Mouse (Mus musculus): Measurements from ENCODE around the gene Por. TPM values are rescaled to one million over a fixed set of nuclear protein-coding genes. Genes with fewer than 3 reads are reported as not detected.

Por gene
- total RNA-seq, 2 experiments from 2014 or later, result 168 to 190 TPM

DNA sequence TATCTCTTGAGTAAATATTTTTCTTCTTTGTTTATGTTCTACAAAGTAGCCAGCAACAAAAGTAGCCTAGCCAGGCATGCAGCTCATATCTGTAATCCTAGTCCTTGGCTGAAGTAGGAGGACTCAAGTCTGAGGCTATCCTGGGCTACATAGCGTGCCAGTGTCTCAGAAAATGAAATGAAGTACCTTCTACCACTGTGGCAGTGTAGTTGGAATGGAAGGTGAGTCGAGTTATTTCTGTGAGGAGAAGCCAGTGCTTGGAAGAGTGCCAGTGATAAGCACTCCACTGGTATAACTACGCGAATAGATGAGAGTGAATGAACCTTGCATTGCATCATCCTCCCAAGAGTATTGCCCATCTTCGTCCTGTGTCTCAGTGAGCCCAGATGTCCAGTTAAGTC lies 27.9 kb downstream of the Por start:
- DNase-seq (ENCODE audit: low spot score in 2 of 2), result no peak

DNA sequence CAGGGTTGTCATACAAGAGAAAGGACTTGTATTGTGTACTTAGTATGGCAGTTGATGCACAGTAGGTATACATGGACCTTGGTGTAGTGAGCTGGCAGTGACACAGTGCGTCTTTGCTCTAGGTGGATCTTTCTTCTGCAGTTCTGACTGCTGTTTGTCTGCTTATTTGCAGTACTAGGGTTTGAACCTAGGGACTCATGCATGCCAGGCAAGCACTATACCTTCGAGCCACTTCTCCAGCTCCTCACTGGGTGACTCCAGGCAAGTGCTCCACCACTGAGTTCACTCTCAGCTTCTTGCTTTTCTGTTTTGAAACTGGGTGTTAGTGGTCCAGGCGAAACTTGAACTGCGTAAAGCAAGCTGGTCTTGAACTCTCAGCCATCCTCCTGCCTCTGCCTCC lies 31.8 kb downstream of the Por start:
- DNase-seq (ENCODE audit: low spot score in 2 of 2), result no peak

DNA sequence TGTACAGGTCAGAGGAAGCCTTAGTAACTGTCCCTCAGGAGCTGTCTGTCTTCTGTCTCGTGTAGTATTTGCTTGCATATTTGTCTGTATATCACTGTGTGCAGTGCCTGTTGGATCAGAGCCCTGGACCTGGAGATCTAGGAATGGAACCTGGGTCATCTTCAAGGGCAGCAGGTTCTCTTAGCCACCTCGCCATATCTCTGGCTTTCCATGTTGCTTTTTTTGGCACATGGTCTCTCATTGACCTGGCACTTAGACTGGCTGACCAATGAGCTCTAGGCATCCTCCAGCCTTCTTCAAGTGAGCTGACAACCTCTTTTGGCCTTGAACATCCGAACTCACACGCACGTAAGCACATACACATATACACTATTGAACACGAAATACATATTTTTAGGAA lies 32.4 kb downstream of the Por start:
- DNase-seq (ENCODE audit: low spot score in 2 of 2), result no peak

DNA sequence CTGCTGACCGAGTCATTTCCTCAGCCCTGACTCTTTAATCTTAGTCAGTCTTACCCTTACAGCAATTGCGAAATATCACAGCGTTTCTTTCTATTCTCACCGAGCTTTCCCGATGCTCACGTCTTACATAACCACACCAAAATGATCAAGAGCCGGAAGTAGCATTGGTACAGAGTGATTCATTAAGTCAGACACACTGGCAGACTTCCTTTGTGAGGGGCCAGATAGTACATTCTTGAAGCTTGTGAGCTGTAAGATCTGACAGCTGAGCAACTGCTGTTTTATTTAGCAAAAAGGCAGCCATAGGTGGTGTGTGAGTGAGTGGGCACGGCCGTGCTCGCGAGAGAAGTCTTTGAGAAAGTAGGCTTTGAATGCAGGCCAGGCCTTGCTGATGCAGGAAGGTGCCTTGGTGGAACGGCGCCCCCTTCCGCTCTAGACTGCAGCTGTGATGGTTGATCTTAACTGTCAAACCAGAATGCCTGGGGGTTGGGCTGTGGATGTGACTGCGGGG lies 32.9 kb downstream of the Por start:
- no peak for DNase-seq (ENCODE audit: low spot score in 2 of 2)

DNA sequence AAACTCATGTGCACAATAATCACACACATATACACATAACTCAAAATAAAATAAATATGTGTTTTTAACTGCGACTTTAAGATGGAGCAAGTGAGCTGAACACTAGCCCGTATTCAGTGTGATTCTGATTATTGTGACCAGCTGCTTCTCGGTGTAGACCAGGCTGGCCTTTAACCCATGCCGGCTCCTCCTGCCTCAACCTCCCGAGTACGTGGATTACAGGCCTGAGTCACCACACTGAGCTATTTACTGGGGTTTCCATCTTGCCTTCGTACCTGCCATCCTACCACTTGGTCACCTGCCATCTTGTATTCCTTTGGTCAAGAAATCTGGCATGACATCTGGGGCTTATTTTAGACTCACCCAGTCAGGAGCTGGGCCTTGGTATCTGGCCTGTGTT lies 33.6 kb downstream of the Por start:
- no peak for DNase-seq (ENCODE audit: low spot score in 2 of 2)

DNA sequence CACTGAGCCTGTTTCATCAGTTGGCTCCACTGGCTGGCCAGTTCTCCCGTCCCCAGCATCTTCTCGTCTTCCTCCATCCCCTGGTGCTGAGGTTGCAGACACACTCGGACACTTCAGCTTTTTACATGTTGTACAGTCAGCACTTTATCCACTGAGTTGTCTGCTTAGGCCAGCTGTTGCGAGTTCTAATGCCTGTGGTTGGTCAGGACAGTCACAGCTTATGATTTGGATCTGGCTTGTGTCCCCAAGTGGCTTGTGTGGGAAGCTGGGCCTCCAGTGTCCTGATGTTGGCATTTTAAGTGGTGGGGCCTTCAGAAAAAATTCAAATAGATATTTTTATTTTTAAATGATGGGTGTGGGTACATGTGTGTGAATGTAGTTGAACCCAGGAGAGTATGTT lies 35.5 kb downstream of the Por start:
- no peak for DNase-seq (ENCODE audit: low spot score in 2 of 2)

DNA sequence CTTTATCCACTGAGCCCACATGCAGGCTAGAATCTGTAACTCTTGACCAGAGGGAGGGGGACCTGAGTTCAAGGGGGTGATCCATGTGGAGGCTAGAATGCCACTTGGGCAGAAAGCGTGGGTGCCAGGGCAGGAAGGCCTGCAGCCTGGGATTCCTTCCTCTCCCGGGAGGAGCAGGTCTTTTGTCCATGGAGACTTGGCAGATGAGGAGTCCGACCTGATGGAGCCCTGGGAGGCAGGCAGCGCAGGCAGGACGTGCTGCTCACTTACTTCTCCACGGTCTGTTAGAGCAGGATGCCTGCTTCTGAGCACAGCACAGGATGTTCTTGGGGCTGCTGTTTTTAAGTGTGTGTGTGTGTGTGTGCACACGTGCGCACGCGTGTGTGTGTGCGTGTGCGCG lies 37.2 kb downstream of the Por start:
- DNase-seq (ENCODE audit: low spot score in 2 of 2), result no peak

DNA sequence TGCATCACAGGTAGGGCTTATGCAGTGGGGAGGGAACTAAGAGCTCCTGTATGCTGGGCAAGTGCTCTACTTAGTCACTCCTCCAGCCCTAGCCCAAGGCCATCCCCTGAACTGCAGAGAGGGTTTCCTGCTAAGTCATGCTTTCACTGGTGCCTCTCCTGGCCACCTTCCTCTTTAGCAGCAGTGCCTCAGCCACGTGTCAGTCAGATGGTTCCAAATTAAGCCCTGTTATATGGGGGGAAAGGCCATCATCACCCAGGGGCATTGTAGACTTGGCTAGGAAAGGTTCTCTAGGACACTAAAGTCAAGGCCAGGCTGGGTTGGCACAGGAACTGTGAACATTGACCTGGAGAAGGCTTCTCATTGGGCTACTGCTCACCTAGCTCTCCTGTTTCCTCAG lies 38.0 kb downstream of the Por start:
- no peak for DNase-seq (ENCODE audit: low spot score in 2 of 2)

DNA sequence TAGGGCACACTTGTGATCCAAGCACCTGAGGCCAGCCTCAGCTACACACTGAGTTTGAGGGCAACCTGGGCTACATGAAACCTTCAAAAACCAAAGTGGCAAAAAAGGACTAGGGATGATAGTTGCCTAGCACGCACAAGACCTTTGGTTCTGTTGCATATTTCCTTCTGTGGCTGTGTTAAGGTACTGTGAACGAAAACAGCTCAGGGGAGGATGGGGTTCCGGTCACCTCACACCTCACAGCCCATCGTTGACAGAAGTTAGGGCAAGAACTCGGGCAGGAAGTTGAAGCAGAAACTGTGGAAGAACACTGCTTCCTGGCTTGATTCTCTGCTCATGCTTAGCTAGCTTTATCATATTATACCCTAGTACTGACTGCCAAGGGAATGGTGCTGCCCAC lies 39.9 kb downstream of the Por start:
- no peak for DNase-seq (ENCODE audit: low spot score in 2 of 2)

DNA sequence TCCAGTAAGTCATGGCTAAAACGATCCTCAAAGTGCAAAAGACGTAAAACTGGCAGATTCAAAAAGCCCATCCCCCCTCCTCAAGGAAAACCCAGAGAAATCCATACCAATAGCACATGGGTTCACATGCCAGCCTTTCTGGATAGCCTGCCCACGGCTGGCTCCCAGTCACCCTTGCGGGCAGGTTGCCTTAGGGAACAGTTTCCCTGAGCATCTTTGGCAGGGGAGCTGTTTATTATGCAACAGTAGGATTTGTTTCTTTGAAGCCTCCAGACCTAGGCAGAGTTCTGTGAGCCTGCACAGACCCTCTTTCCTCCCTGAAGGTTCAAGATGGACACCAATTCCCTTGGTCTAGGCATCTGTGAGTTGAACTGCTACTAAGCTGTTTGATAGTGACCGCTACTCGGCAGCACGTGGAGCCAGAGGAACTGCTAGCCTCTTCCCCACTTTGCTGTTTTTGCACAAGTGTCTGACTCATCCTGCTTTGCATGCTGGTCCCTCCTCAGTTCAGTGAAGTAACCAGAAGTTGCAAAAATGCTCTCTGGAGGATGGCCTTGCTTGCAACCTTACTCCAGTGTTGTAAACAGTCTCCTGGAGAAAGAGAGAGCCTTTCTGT lies 40.9 kb downstream of the Por start:
- DNase-seq (ENCODE audit: low spot score in 2 of 2), result no peak

DNA sequence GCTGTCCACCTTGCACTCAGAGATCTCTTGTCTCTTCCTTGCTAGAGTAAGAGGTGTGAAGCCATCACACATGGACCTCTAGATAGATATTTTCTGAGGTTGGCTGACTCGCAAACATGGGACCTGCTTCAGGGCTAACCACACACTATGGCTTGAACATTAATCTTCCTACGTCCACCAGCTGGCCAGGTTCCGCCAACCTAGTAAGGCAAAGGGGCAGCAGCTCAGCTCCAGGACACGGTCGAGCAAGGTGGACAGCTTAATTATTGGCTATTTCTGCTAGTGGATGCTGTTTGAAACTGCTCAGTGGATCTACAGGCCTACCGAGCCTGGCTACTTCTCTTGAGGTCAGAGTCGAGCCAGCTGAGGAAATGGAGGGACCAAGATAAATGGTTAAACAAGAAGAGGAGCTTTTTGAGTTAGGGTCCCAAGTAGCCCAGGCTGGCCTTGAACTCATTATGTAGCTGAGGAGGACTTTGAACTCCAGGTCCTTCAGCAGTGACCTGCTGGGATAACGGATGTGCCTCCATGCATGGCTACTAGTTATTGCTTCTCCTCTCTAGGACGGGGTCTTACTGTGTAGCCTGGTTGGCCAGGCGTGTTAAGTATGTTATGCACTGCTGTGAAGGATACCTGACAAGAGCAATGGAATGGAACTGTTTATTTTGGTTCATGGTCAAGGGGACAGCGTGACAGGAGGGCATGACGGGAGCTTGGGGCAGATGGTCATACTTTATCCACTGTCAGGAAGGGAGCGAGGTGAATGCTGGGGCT lies 41.9 kb downstream of the Por start:
- no peak for DNase-seq (ENCODE audit: low spot score in 2 of 2)

DNA sequence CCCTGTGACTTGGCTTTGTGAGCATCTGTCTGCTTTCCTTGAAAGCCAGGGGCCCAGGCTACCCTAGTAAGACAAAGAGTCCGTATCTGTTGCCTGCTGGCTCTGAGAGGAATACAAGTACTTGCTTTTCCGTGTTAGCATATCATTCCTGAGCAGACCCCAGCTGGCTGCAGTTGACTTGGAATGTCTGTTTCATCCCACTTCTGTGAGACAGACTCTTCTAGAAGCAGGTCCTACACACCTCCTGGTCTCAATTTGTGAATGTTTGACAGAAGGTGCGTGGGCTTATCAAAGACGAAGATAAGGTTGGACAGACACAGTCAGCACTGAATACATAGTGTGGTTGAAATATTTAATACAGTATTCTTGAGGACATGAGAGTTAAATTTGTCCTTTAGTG lies 43.0 kb downstream of the Por start:
- no peak for DNase-seq (ENCODE audit: low spot score in 2 of 2)

DNA sequence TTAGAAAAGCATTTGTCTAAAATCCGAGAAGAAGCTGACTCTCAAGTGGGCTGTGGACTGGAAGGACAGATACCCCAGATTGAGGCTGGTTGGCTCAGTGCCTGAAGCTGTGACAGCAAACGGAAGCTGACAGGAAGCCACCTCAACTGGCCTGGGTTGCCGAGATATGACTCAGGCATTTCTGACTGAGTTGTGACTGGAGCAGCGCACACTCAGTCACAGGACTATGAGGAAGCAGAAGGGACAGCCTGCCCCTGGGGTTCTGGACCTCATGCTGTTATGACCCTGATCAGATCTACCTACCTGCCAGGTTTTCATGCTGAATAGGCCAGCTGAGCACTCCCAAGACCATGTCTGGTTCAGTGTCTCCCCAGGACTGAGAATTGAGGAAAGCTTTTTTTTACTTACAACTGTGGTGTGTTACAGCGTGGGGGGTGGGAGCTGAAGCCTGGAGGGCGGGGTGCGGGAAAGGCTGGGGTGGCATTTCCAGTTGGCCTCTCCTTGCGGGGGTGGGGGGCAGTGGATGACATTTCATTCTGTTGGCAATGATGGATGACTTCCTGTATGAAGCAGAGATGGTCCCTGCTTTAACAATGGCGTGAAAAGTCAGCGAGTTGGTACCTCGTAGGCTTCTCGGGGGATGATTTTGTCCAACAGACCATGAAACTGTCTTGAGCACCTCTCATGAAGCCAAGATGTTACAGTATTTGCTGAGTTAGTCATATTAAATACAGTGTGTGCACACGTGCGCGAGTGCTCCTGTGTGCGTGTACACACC lies 43.8 kb downstream of the Por start:
- peak in 1 of 2 experiments; percentile 59 for DNase-seq (ENCODE audit: low spot score in 2 of 2)

DNA sequence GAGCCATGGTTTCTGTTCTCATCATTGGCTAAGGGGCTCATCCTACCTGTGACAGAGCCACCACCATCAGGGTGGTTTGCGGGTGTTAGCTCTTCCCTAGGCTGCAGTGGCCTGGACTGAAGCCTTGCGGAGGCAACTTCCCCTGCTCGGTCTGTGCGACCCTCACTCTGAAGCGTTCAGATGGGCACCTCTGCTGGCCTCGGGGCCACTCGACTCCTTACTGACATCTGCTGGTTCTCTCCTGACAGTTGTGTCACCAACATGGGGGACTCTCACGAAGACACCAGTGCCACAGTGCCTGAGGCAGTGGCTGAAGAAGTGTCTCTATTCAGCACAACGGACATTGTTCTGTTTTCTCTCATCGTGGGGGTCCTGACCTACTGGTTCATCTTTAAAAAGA lies 45.8 kb downstream of the Por start:
- DNase-seq (ENCODE audit: low spot score in 2 of 2), result no peak

DNA sequence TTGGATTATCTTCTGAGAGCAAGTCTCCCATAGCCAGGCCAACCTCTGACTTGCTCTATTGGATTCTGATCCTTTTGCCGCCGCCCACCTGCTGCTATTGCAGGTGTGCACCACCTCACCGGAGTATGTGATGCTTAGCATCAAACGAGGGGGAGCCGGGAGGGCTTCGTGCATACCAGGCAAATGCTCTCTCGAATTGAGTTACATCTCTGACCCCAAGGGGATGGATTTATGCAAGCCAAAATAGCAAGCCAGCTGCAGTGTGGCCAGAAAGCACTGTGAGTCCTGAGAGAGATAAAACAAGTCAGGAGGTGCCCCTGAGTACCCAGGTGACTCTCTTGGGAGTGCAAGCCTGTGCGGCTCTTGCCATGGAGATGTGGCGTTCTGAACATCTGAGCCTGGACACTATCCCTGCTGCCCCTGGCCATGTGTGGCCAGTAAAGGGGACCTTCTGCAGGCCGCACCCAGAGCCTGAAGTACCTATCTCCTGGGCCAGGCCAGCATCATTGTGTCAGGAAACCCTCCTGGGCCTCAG lies 49.8 kb downstream of the Por start:
- DNase-seq (ENCODE audit: low spot score in 2 of 2), result no peak

DNA sequence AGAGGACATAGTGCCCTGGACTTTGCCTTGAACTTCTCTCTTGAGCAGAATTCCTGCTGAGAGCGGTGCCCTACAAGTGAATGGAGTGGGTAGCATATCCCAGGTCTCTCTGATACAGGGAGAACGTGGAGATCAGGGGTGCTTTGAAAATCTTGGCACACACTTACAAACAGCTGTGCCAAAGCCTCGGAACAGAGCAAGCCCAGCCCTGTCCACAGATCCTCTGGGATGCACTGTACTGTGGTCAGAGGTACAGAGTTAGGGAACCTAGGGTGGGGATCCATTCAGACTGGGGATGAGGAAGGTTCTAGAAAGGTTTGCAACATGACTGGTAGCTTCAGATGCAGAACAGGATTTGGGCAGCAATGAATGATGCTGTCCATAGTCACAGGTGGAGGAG lies 50.3 kb downstream of the Por start:
- no peak for DNase-seq (ENCODE audit: low spot score in 2 of 2)

DNA sequence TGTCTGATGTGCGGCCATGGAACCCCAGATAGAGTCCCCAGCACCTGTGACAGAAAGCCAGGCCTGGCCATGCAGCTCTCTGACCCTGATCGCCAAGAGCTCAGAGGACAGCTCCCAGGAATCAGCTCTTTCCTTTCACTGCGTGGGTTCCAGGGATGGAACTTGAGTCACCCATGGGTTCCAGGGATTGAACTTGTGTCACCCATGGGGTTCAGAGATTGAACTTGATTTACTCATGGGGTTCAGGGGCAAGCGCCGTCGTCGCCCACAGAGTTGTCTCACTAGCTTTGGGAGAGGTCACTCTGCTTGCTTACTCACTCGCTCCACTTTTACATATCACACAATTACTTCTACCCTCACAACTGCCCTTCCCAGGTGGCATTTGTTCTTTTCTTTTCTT lies 51.2 kb downstream of the Por start:
- no peak for DNase-seq (ENCODE audit: low spot score in 2 of 2)

DNA sequence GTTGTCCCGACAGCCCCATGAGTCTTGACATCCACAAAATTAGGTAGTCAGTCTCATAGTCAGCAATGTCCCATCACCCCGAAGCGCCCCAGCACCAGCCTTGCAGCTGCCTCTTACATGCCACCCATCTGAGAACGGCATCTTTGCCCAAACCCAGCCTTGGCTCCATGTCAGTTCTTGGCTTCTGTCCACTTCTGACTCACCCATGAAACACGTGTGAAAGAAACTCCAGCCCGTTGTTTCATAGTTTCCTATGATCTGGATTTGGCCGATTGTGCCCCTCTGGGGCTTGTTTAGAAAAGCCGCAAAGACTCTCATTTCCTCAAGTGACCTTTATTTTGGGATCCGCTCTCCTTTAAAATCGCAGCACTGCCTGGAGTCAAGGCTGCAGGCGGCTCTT lies 52.3 kb downstream of the Por start:
- DNase-seq (ENCODE audit: low spot score in 2 of 2), result peak in 1 of 2 experiments; percentile 42

DNA sequence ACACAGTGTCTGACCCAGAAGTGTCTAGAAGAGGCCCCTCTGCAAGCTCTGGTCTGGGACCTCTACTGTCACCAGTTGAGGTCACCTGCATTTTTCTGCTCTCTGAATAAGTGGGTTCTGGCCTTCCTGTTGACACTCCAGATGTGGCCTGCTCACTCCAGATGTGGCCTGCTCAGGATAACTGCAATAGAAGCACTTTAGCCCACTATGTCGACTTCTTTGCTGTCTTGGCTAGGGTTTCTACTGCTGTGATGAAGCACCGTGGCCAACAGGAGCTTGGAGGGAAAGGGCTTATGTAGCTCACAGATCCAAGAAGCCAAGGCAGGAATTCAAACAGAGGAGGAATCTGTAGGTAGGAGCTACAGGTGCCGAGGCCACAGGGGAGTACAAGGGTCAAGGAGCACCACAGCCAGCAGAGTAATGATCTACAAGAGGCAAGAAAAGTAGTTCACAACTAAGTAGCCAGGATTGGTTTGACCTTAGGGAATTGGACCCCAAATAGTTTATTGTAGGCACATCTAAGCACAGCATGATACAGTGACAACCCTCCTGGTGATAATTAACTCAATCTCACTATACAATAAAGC lies 53.4 kb downstream of the Por start:
- no peak for DNase-seq (ENCODE audit: low spot score in 2 of 2)

DNA sequence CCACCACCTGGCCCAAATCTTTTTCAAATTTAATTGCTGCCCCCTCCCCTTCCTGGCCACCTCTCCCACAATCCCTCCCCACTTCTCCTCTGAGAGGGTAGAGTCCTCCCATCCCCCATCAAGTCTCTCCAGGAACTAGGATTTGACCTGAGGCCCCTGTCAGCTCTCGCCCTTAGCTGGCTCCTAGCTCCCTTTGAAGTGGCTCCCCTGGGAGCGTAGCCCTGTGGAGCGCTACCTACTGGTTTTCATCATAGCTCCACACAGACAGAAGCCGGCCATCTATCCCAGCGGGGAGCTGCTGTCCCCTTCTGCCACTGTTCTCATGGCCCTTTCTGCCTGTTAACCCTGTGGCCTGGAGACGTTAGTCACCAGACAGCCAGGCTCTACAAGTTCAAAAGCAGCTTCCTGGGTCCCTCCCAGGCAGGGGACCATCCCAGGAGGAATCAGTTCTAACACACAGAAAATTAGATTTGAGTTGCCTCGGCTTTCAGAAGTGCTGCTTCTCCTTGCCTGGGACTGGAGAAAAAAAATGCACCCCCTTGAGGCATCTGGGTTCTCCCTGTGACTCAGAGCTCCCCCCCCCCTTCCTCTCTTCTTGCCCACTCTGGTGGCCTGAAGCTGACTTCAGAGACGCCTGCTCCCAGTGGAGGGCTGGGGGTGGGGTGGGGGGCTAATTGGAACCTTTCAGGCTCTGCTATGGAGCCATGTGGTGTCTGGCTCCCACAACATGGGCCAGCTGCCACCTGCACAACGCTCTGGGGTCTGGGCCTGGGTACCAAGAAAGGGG lies 54.9 kb downstream of the Por start:
- no peak for DNase-seq (ENCODE audit: low spot score in 2 of 2)

DNA sequence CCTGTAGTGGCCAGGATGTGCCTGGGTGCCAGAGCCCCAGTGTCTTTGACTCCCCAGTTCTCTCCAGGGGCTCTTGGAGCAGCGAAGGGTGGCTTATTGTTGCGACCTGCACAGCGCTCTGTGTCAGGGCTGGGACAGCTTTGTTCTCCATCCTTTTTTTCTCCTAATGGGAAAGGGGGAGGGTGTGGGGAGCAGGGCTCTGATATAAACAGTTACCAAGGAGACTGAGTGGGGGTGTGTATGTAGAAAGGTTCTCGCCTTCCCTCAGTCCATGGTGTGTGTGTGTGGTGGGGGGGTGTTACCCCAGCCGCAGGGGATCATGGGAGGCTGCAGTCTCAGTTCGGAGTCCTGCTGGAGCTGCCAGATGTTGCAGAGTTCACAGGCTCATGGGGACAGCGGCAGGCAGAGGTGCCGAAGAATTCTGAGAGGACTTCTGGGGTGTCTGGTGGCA lies 55.6 kb downstream of the Por start:
- no peak for DNase-seq (ENCODE audit: low spot score in 2 of 2)

All from adrenal gland, postnatal 4 days (tissue).